Mouse (Mus musculus) macrophage (primary cell): ENCODE data around the gene Jmjd1c. TPM values are rescaled to one million over a fixed set of nuclear protein-coding genes. Genes with fewer than 3 reads are reported as not detected.

Experiments
- H3K27ac ChIP-seq: fragments of 350-480 bp; formaldehyde crosslinking; 2 replicates; pipeline ENCODE4 v1.9.0; 2021
- H3K36me3 ChIP-seq: fragments of 350-480 bp; formaldehyde crosslinking; 2 replicates; pipeline ENCODE4 v1.9.0; 2021; ENCODE audit errors: inconsistent target
- H3K4me3 ChIP-seq: fragments of 350-480 bp; formaldehyde crosslinking; 2 replicates; pipeline ENCODE4 v1.9.0; 2021; ENCODE audit errors: inconsistent target
- H3K79me2 ChIP-seq: fragments of 350-480 bp; formaldehyde crosslinking; 2 replicates; pipeline ENCODE4 v1.9.0; 2021; ENCODE audit errors: inconsistent target
- WGBS: methylation state at CpG from one replicate; pipeline ENCODE4 v1.1.7; 2026; ENCODE audit warnings: inconsistent platforms; ENCODE audit not compliant: missing documents; 5-methylcytosine and 5-hydroxymethylcytosine counted together
- polyA plus RNA-seq: library from polyadenylated mRNA; stranded (reverse); fragments of 250-400 nt; gene quantifications from 3 replicates; pipeline ENCODE4 v1.2.4, GENCODE M21; 2018; ENCODE audit warnings: inconsistent platforms

Jmjd1c gene
- polyA plus RNA-seq, 1 experiment from 2014 or later: 50.4 TPM

GRCm38 (mm10) chr10:67120180-67120579, 24.3 kb downstream of the Jmjd1c start:
- Histone ChIP-seq H3K79me2 (peaks cover 95% of the 10 kb centered on the region), H3K27ac (no peak overlapping the region), H3K4me3 (no peak overlapping the region), H3K36me3 (no peaks in the 10 kb centered on the region)
- WGBS: 92% methylated on average over 4 of the region's 4 CpGs

- 100% methylated on average over 2 of the region's 2 CpGs for WGBS
- H3K79me2 ChIP-seq: peaks cover 100% of the 10 kb centered on the region
- no peaks in the 10 kb centered on the region for H3K36me3 ChIP-seq
- H3K4me3 ChIP-seq: no peak overlapping the region
- H3K27ac ChIP-seq: no peak overlapping the region
These were observed 24.7 kb downstream of the Jmjd1c start for GRCm38 (mm10) chr10:67120640-67121039.

- H3K4me3 ChIP-seq: no peak overlapping the region
- 0% methylated on average over 2 of the region's 2 CpGs for WGBS
- H3K27ac ChIP-seq: peak overlapping the region; percentile 38
- peaks cover 92% of the 10 kb centered on the region for H3K79me2 ChIP-seq
- H3K36me3 ChIP-seq: no peaks in the 10 kb centered on the region
These were observed 27.8 kb downstream of the Jmjd1c start for GRCm38 (mm10) chr10:67123756-67124155.

- H3K27ac ChIP-seq: peak overlapping the region; percentile 38
- 35% methylated on average over 4 of the region's 4 CpGs for WGBS
- H3K36me3 ChIP-seq: no peaks in the 10 kb centered on the region
- peaks cover 92% of the 10 kb centered on the region for H3K79me2 ChIP-seq
- H3K4me3 ChIP-seq: no peak overlapping the region
These were observed 28.2 kb downstream of the Jmjd1c start for GRCm38 (mm10) chr10:67124156-67124555.

- no peaks in the 10 kb centered on the region for H3K36me3 ChIP-seq
- H3K4me3 ChIP-seq: no peak overlapping the region; the same call in 1 of the 2 replicates
- no peak overlapping the region for H3K27ac ChIP-seq
- H3K79me2 ChIP-seq: peaks cover 92% of the 10 kb centered on the region
- WGBS: 14% methylated on average over 31 of the region's 50 CpGs
These were observed 30.3 kb downstream of the Jmjd1c start for GRCm38 (mm10) chr10:67126061-67126858.

GRCm38 (mm10) chr10:67126859-67127758, 31.2 kb downstream of the Jmjd1c start:
- Histone ChIP-seq H3K36me3 (no peaks in the 10 kb centered on the region), H3K79me2 (peaks cover 92% of the 10 kb centered on the region), H3K27ac (no peak overlapping the region), H3K4me3 (peak overlapping the region; percentile 34)
- WGBS: 1% methylated on average over 103 of the region's 115 CpGs

GRCm38 (mm10) chr10:67129531-67129930, 33.6 kb downstream of the Jmjd1c start:
- Histone ChIP-seq H3K79me2 (peaks cover 92% of the 10 kb centered on the region), H3K36me3 (no peaks in the 10 kb centered on the region), H3K4me3 (no peak overlapping the region), H3K27ac (no peak overlapping the region)
- 88% methylated on average over 1 of the region's 1 CpGs for WGBS

GRCm38 (mm10) chr10:67131709-67132108, 35.8 kb downstream of the Jmjd1c start:
- peaks cover 94% of the 10 kb centered on the region for H3K79me2 ChIP-seq
- H3K4me3 ChIP-seq: no peak overlapping the region
- 100% methylated on average over 1 of the region's 1 CpGs for WGBS
- H3K27ac ChIP-seq: no peak overlapping the region
- H3K36me3 ChIP-seq: no peaks in the 10 kb centered on the region

GRCm38 (mm10) chr10:67134322-67134721, 38.4 kb downstream of the Jmjd1c start:
- Histone ChIP-seq H3K27ac (no peak overlapping the region), H3K4me3 (no peak overlapping the region), H3K36me3 (no peaks in the 10 kb centered on the region), H3K79me2 (peaks cover 100% of the 10 kb centered on the region)
- 100% methylated on average over 1 of the region's 2 CpGs for WGBS

GRCm38 (mm10) chr10:67137437-67137836, 41.5 kb downstream of the Jmjd1c start:
- Histone ChIP-seq H3K4me3 (no peak overlapping the region), H3K36me3 (no peaks in the 10 kb centered on the region), H3K27ac (no peak overlapping the region), H3K79me2 (peaks cover 100% of the 10 kb centered on the region)
- WGBS: 91% methylated on average over 2 of the region's 2 CpGs

- peaks cover 100% of the 10 kb centered on the region for H3K79me2 ChIP-seq
- H3K4me3 ChIP-seq: no peak overlapping the region
- H3K36me3 ChIP-seq: no peaks in the 10 kb centered on the region
- no peak overlapping the region for H3K27ac ChIP-seq
These were observed 47.7 kb downstream of the Jmjd1c start for GRCm38 (mm10) chr10:67143661-67144060.

- 94% methylated on average over 2 of the region's 2 CpGs for WGBS
- Histone ChIP-seq H3K27ac (no peak overlapping the region), H3K36me3 (no peaks in the 10 kb centered on the region), H3K79me2 (peaks cover 100% of the 10 kb centered on the region), H3K4me3 (no peak overlapping the region)
These were observed 48.3 kb downstream of the Jmjd1c start for GRCm38 (mm10) chr10:67144269-67144668.

- Histone ChIP-seq H3K27ac (no peak overlapping the region), H3K36me3 (no peaks in the 10 kb centered on the region), H3K79me2 (peaks cover 100% of the 10 kb centered on the region), H3K4me3 (no peak overlapping the region)
- 50% methylated on average over 4 of the region's 4 CpGs for WGBS
These were observed 49.7 kb downstream of the Jmjd1c start for GRCm38 (mm10) chr10:67145623-67146022.

GRCm38 (mm10) chr10:67151766-67152165, 55.8 kb downstream of the Jmjd1c start:
- Histone ChIP-seq H3K36me3 (no peaks in the 10 kb centered on the region), H3K4me3 (no peak overlapping the region), H3K27ac (no peak overlapping the region), H3K79me2 (peaks cover 100% of the 10 kb centered on the region)
- 89% methylated on average over 3 of the region's 3 CpGs for WGBS

GRCm38 (mm10) chr10:67154647-67155046, 58.7 kb downstream of the Jmjd1c start:
- WGBS: 100% methylated on average over 3 of the region's 3 CpGs
- Histone ChIP-seq H3K4me3 (no peak overlapping the region), H3K27ac (no peak overlapping the region), H3K79me2 (peaks cover 81% of the 10 kb centered on the region), H3K36me3 (peaks cover 8% of the 10 kb centered on the region; the same call in 1 of the 2 replicates)
